Mouse (Mus musculus) 3134 (cell line): ENCODE measurements around the gene Pon1.
A peak's percentile ranks its signal among the peaks of the same experiment; 100 is the strongest.

Experiments
- DNase-seq: peaks from one replicate; pipeline ENCODE4 v3.0.0-alpha.2; 2011; ENCODE audit warnings: low spot score; ENCODE audit not compliant: insufficient read length; ENCODE audit errors: extremely low read depth

The Pon1 gene

GRCm38 (mm10) chr6:5177967-5178891 lies 15.5 kb downstream of the Pon1 start:
- DNase-seq: no peak

GRCm38 (mm10) chr6:5174179-5174812 lies 19.4 kb downstream of the Pon1 start:
- DNase-seq: no peak

GRCm38 (mm10) chr6:5172571-5172970 lies 21.2 kb downstream of the Pon1 start:
- no peak for DNase-seq

GRCm38 (mm10) chr6:5171418-5171817 lies 22.3 kb downstream of the Pon1 start:
- DNase-seq: no peak

GRCm38 (mm10) chr6:5168158-5168557 lies 25.6 kb downstream of the Pon1 start:
- DNase-seq: no peak

GRCm38 (mm10) chr6:5167051-5167677 lies 26.6 kb downstream of the Pon1 start:
- DNase-seq: no peak

- DNase-seq: no peak
Observed at GRCm38 (mm10) chr6:5164855-5165254, 28.9 kb downstream of the Pon1 start.

GRCm38 (mm10) chr6:5163507-5164144 lies 30.1 kb downstream of the Pon1 start:
- DNase-seq: no peak

- DNase-seq: no peak
Observed at GRCm38 (mm10) chr6:5162052-5162451, 31.7 kb downstream of the Pon1 start.

- DNase-seq: no peak
Observed at GRCm38 (mm10) chr6:5159385-5159791, 34.4 kb downstream of the Pon1 start.

- no peak for DNase-seq
Observed at GRCm38 (mm10) chr6:5156541-5157425, 37.0 kb downstream of the Pon1 start.

- peak; percentile 29 for DNase-seq
Observed at GRCm38 (mm10) chr6:5155313-5155927, 38.3 kb downstream of the Pon1 start.

- no peak for DNase-seq
Observed at GRCm38 (mm10) chr6:5154786-5155185, 39.0 kb downstream of the Pon1 start.

GRCm38 (mm10) chr6:5152185-5152584 lies 41.6 kb downstream of the Pon1 start:
- no peak for DNase-seq

GRCm38 (mm10) chr6:5151171-5151570 lies 42.6 kb downstream of the Pon1 start:
- no peak for DNase-seq

GRCm38 (mm10) chr6:5149941-5150340 lies 43.8 kb downstream of the Pon1 start:
- DNase-seq: no peak

GRCm38 (mm10) chr6:5147488-5148142 lies 46.1 kb downstream of the Pon1 start:
- no peak for DNase-seq

GRCm38 (mm10) chr6:5139666-5140065 lies 54.1 kb downstream of the Pon1 start:
- DNase-seq: no peak
